Mouse (Mus musculus): Measurements from ENCODE around the gene Mfng. TPM values are rescaled to one million over a fixed set of nuclear protein-coding genes. Genes with fewer than 3 reads are reported as not detected.

Mfng gene
- polyA plus RNA-seq, 1 experiment from 2014 or later: 27.1 TPM

GRCm38 (mm10) chr15:78801971-78802741 is 28.9 kb upstream of the Mfng start:
- Histone ChIP-seq H3K4me2 (peak overlapping the region; percentile 68), H3K36me3 (replicated peaks) (no peaks in the 10 kb centered on the region), H3K4me3 (peak overlapping the region; percentile 42), H3K27ac (no peak overlapping the region), H3K9ac (peak overlapping the region; percentile 36), H3K9me3 (no peaks in the 10 kb centered on the region), H3K27me3 (replicated peaks) (peaks cover 36% of the 10 kb centered on the region), H3K4me1 (peaks cover 25% of the 10 kb centered on the region)
- WGBS: 4% methylated on average over 67 of the region's 67 CpGs
- no peak for ATAC-seq (replicated peaks)

- WGBS: 78% methylated on average over 9 of the region's 9 CpGs
- Histone ChIP-seq H3K9ac (0 out of 2 replicates have a peak overlapping the region, but pooled peaks have one; percentile 36), H3K4me2 (peak overlapping the region; percentile 68; the same call in 1 of the 2 replicates), H3K27ac (no peak overlapping the region), H3K27me3 (replicated peaks) (peaks cover 36% of the 10 kb centered on the region), H3K4me3 (peak overlapping the region; percentile 42; the same call in 1 of the 2 replicates), H3K4me1 (peaks cover 25% of the 10 kb centered on the region), H3K36me3 (replicated peaks) (no peaks in the 10 kb centered on the region), H3K9me3 (no peaks in the 10 kb centered on the region)
- no peak for ATAC-seq (replicated peaks)
These were observed 28.3 kb upstream of the Mfng start for GRCm38 (mm10) chr15:78801571-78801970.

- 39% methylated on average over 21 of the region's 21 CpGs for WGBS
- H3K9me3 ChIP-seq: no peaks in the 10 kb centered on the region
- no peak overlapping the region for H3K4me3 ChIP-seq
- no peak overlapping the region for H3K27ac ChIP-seq
- H3K27me3 ChIP-seq (replicated peaks): peaks cover 32% of the 10 kb centered on the region
- H3K4me2 ChIP-seq: peak overlapping the region; percentile 29; the same call in 1 of the 2 replicates
- H3K36me3 ChIP-seq (replicated peaks): no peaks in the 10 kb centered on the region
- no peak for ATAC-seq (replicated peaks)
- no peak overlapping the region for H3K9ac ChIP-seq
- H3K4me1 ChIP-seq: peaks cover 28% of the 10 kb centered on the region
These were observed 25.8 kb upstream of the Mfng start for GRCm38 (mm10) chr15:78799029-78799428.

- Histone ChIP-seq H3K4me3 (no peak overlapping the region), H3K4me2 (no peak overlapping the region), H3K9ac (no peak overlapping the region), H3K9me3 (no peaks in the 10 kb centered on the region), H3K27ac (no peak overlapping the region), H3K36me3 (replicated peaks) (no peaks in the 10 kb centered on the region), H3K4me1 (peaks cover 11% of the 10 kb centered on the region), H3K27me3 (replicated peaks) (peaks cover 17% of the 10 kb centered on the region)
- no peak for ATAC-seq (replicated peaks)
- WGBS: 83% methylated on average over 8 of the region's 8 CpGs
These were observed 23.7 kb upstream of the Mfng start for GRCm38 (mm10) chr15:78797060-78797329.

- no peak overlapping the region for H3K9ac ChIP-seq
- peaks cover 12% of the 10 kb centered on the region for H3K27me3 ChIP-seq (replicated peaks)
- H3K4me3 ChIP-seq: no peak overlapping the region
- no peak overlapping the region for H3K4me2 ChIP-seq
- H3K36me3 ChIP-seq (replicated peaks): no peaks in the 10 kb centered on the region
- 46% methylated on average over 25 of the region's 25 CpGs for WGBS
- H3K27ac ChIP-seq: no peak overlapping the region
- no peak for ATAC-seq (replicated peaks)
- H3K9me3 ChIP-seq: no peaks in the 10 kb centered on the region
- H3K4me1 ChIP-seq: peaks cover 6% of the 10 kb centered on the region
These were observed 23.2 kb upstream of the Mfng start for GRCm38 (mm10) chr15:78796196-78797059.

GRCm38 (mm10) chr15:78790990-78791389 is 17.7 kb upstream of the Mfng start:
- H3K27ac ChIP-seq: no peak overlapping the region
- H3K36me3 ChIP-seq (replicated peaks): no peaks in the 10 kb centered on the region
- 82% methylated on average over 12 of the region's 12 CpGs for WGBS
- H3K9ac ChIP-seq: no peak overlapping the region
- H3K4me2 ChIP-seq: no peak overlapping the region
- ATAC-seq (replicated peaks): no peak
- no peaks in the 10 kb centered on the region for H3K4me1 ChIP-seq
- H3K9me3 ChIP-seq: no peaks in the 10 kb centered on the region
- H3K4me3 ChIP-seq: no peak overlapping the region
- no peaks in the 10 kb centered on the region for H3K27me3 ChIP-seq (replicated peaks)

- WGBS: 84% methylated on average over 4 of the region's 4 CpGs
- H3K9ac ChIP-seq: no peak overlapping the region
- no peak for ATAC-seq (replicated peaks)
- H3K4me1 ChIP-seq: no peaks in the 10 kb centered on the region
- no peak overlapping the region for H3K4me3 ChIP-seq
- no peaks in the 10 kb centered on the region for H3K27me3 ChIP-seq (replicated peaks)
- H3K9me3 ChIP-seq: no peaks in the 10 kb centered on the region
- no peak overlapping the region for H3K27ac ChIP-seq
- no peak overlapping the region for H3K4me2 ChIP-seq
- no peaks in the 10 kb centered on the region for H3K36me3 ChIP-seq (replicated peaks)
These were observed 17.2 kb upstream of the Mfng start for GRCm38 (mm10) chr15:78790451-78790850.

- Histone ChIP-seq H3K36me3 (replicated peaks) (no peaks in the 10 kb centered on the region), H3K9ac (no peak overlapping the region), H3K4me1 (no peaks in the 10 kb centered on the region), H3K4me2 (no peak overlapping the region), H3K27me3 (replicated peaks) (no peaks in the 10 kb centered on the region), H3K27ac (no peak overlapping the region), H3K9me3 (no peaks in the 10 kb centered on the region), H3K4me3 (no peak overlapping the region)
- WGBS: 87% methylated on average over 13 of the region's 13 CpGs
- ATAC-seq (replicated peaks): no peak
These were observed 16.5 kb upstream of the Mfng start for GRCm38 (mm10) chr15:78789721-78790323.

GRCm38 (mm10) chr15:78788042-78788441 is 14.8 kb upstream of the Mfng start:
- no peaks in the 10 kb centered on the region for H3K36me3 ChIP-seq (replicated peaks)
- 80% methylated on average over 3 of the region's 3 CpGs for WGBS
- H3K27ac ChIP-seq: no peak overlapping the region

GRCm38 (mm10) chr15:78787287-78787856 is 14.1 kb upstream of the Mfng start:
- no peak overlapping the region for H3K9ac ChIP-seq
- H3K27ac ChIP-seq: no peak overlapping the region
- H3K4me1 ChIP-seq: no peaks in the 10 kb centered on the region
- H3K4me3 ChIP-seq: no peak overlapping the region
- H3K36me3 ChIP-seq (replicated peaks): no peaks in the 10 kb centered on the region
- H3K9me3 ChIP-seq: no peaks in the 10 kb centered on the region
- 71% methylated on average over 9 of the region's 9 CpGs for WGBS
- ATAC-seq (replicated peaks): no peak
- H3K4me2 ChIP-seq: no peak overlapping the region
- no peaks in the 10 kb centered on the region for H3K27me3 ChIP-seq (replicated peaks)

More at GRCm38 (mm10) chr15:78788042-78788441, 14.8 kb upstream of the Mfng start:
- H3K4me2 ChIP-seq: no peak overlapping the region
- H3K27me3 ChIP-seq (replicated peaks): no peaks in the 10 kb centered on the region
- H3K9me3 ChIP-seq: no peaks in the 10 kb centered on the region
- no peak for ATAC-seq (replicated peaks)
- no peak overlapping the region for H3K9ac ChIP-seq
- H3K4me1 ChIP-seq: no peaks in the 10 kb centered on the region
- no peak overlapping the region for H3K4me3 ChIP-seq

- H3K27me3 ChIP-seq (replicated peaks): no peaks in the 10 kb centered on the region
These were observed 13.1 kb upstream of the Mfng start for GRCm38 (mm10) chr15:78786411-78786818.

GRCm38 (mm10) chr15:78785961-78786360 is 12.7 kb upstream of the Mfng start:
- ATAC-seq (replicated peaks): peak; percentile 48; the same call in 1 of the 2 replicates

More at GRCm38 (mm10) chr15:78786411-78786818, 13.1 kb upstream of the Mfng start:
- no peak overlapping the region for H3K4me2 ChIP-seq
- no peaks in the 10 kb centered on the region for H3K4me1 ChIP-seq
- ATAC-seq (replicated peaks): no peak
- H3K36me3 ChIP-seq (replicated peaks): no peaks in the 10 kb centered on the region
- H3K9ac ChIP-seq: no peak overlapping the region
- 75% methylated on average over 9 of the region's 9 CpGs for WGBS
- H3K9me3 ChIP-seq: no peaks in the 10 kb centered on the region
- no peak overlapping the region for H3K4me3 ChIP-seq
- no peak overlapping the region for H3K27ac ChIP-seq

More at GRCm38 (mm10) chr15:78785961-78786360, 12.7 kb upstream of the Mfng start:
- Histone ChIP-seq H3K9me3 (no peaks in the 10 kb centered on the region), H3K36me3 (replicated peaks) (no peaks in the 10 kb centered on the region), H3K27ac (no peak overlapping the region), H3K4me1 (no peaks in the 10 kb centered on the region), H3K4me2 (no peak overlapping the region), H3K27me3 (replicated peaks) (no peaks in the 10 kb centered on the region), H3K4me3 (no peak overlapping the region), H3K9ac (no peak overlapping the region)
- 26% methylated on average over 7 of the region's 7 CpGs for WGBS
